8 mouse cellular contexts compared by ENCODE assay signal in genomic region chr7:142385742-142386403, GRCm38 (mm10). TPM values are rescaled to one million over a fixed set of nuclear protein-coding genes. Genes with fewer than 3 reads are reported as not detected.
DNase-seq lines count a peak whose midpoint lies in the region; ATAC-seq and TF ChIP-seq lines count a peak whose summit lies in the region.

No protein-coding gene starts in this region.

- TF ChIP-seq CTCF in gastrocnemius, adult 2 months (IDR thresholded peaks at IDR 0.05), result no peak
- TF ChIP-seq CTCF in C2C12 (IDR thresholded peaks at IDR 0.05; ENCODE audit: control insufficient read depth, insufficient read depth, insufficient read length), result no peak

- ATAC-seq in forebrain, embryonic 12.5 days (ENCODE audit: low FRiP score), result no peak
- ATAC-seq in liver, embryonic 12.5 days, result no peak
- ATAC-seq in granulocyte monocyte progenitor cell, adult 5-6 weeks (replicated peaks; ENCODE audit: poor library complexity, severe bottlenecking), result no peak

- 0 out of 2 replicates have a peak overlapping the region, but pooled peaks have one; percentile 82 for H3K9ac ChIP-seq in forebrain, embryonic 12.5 days
- H3K9ac ChIP-seq in liver, embryonic 12.5 days, result peak overlapping the region; percentile 95

- H3K79me2 ChIP-seq in C2C12 (ENCODE audit: control insufficient read depth, insufficient read depth), result peaks cover 31% of the 10 kb centered on the region

- H3K4me2 ChIP-seq in forebrain, embryonic 12.5 days, result peak overlapping the region; percentile 93
- peak overlapping the region; percentile 84 for H3K4me2 ChIP-seq in liver, embryonic 12.5 days

- H3K4me3 ChIP-seq in gastrocnemius, adult 2 months, result peak overlapping the region; percentile 74
- peak overlapping the region; percentile 65 for H3K4me3 ChIP-seq in C2C12 (ENCODE audit: insufficient read depth, poor library complexity, severe bottlenecking)
- 0 out of 2 replicates have a peak overlapping the region, but pooled peaks have one; percentile 69 for H3K4me3 ChIP-seq in forebrain, embryonic 12.5 days (replicated peaks)
- H3K4me3 ChIP-seq in liver, embryonic 12.5 days, result peak overlapping the region; percentile 81

- H3K27me3 ChIP-seq in C2C12 (ENCODE audit: control insufficient read depth, insufficient read depth, insufficient read length), result no peaks in the 10 kb centered on the region
- peaks cover 7% of the 10 kb centered on the region for H3K27me3 ChIP-seq in forebrain, embryonic 12.5 days
- H3K27me3 ChIP-seq in liver, embryonic 12.5 days (replicated peaks), result no peaks in the 10 kb centered on the region

- WGBS in forebrain, embryonic 12.5 days, result 93% methylated on average over 3 of the region's 3 CpGs
- WGBS in liver, embryonic 12.5 days (ENCODE audit: insufficient replicate concordance), result 76% methylated on average over 3 of the region's 3 CpGs

- H3K9me3 ChIP-seq in forebrain, embryonic 12.5 days, result no peaks in the 10 kb centered on the region
- H3K9me3 ChIP-seq in liver, embryonic 12.5 days (replicated peaks), result no peaks in the 10 kb centered on the region

- H3K4me1 ChIP-seq in forebrain, embryonic 12.5 days, result peaks cover 24% of the 10 kb centered on the region
- peaks cover 74% of the 10 kb centered on the region for H3K4me1 ChIP-seq in liver, embryonic 12.5 days

- peaks cover 18% of the 10 kb centered on the region for H3K79me3 ChIP-seq in C2C12 (ENCODE audit: low read depth)

- peaks cover 42% of the 10 kb centered on the region for H3K36me3 ChIP-seq in C2C12 (ENCODE audit: control insufficient read depth, insufficient read depth)
- peaks cover 45% of the 10 kb centered on the region for H3K36me3 ChIP-seq in forebrain, embryonic 12.5 days (replicated peaks)
- peaks cover 57% of the 10 kb centered on the region for H3K36me3 ChIP-seq in liver, embryonic 12.5 days

- no peak overlapping the region for H3ac ChIP-seq in C2C12 (ENCODE audit: control insufficient read depth, insufficient read length, low read depth)

- H3K27ac ChIP-seq in gastrocnemius, adult 2 months, result peak overlapping the region; percentile 99
- H3K27ac ChIP-seq in forebrain, embryonic 12.5 days, result no peak overlapping the region
- peak overlapping the region; percentile 93 for H3K27ac ChIP-seq in liver, embryonic 12.5 days

- intact Hi-C loops in gastrocnemius, adult 2 months (cut with DNase I), result loop anchor here (5.0 kb wide), 1 partner anchor 41 kb away; no protein-coding TSS in a partner anchor

- DNase-seq in gastrocnemius, adult 2 months, result no peak
- DNase-seq in gastrocnemius, postnatal 25 days, result no peak
- DNase-seq in retina, postnatal 1 day, result no peak
- DNase-seq in layer of hippocampus, postnatal 36 days, result no peak

TF ChIP-seq in C2C12, 6 proteins besides CTCF, POLR2A, EP300 and RAD21:
- TF ChIP-seq MAX (IDR thresholded peaks at IDR 0.05) (no peak), CEBPB (IDR thresholded peaks at IDR 0.05; ENCODE audit: low read depth) (no peak), USF1 (IDR thresholded peaks at IDR 0.05; ENCODE audit: low read depth) (no peak), MYOD1 (IDR thresholded peaks at IDR 0.05; ENCODE audit: control insufficient read depth, insufficient read length, low read depth) (no peak), FOSL1 (IDR thresholded peaks at IDR 0.05; ENCODE audit: insufficient read depth, low read length, poor library complexity, severe bottlenecking) (no peak), MYOG (IDR thresholded peaks at IDR 0.05; ENCODE audit: control insufficient read depth, extremely low read depth, insufficient read length) (no peak)

RNA-seq across cellular contexts. Expression of gene Ctsd, which starts 2.0 kb away (rescaled TPM):
- 100 to 1,000 TPM; 411 to 467 TPM for total RNA-seq in gastrocnemius, adult 2 months (2021)
- 100 to 1,000 TPM; 317 to 434 TPM for total RNA-seq in gastrocnemius, postnatal 25 days (2021)
- 384 TPM for polyA plus RNA-seq in C2C12 (2012; fragmentation: generic; extraction: Trizol)
- polyA plus RNA-seq in forebrain, embryonic 12.5 days (2016; fragmentation: Nextera tagmentation; extraction: Ambion mirVana), result 132 TPM in 2 replicates
- polyA plus RNA-seq in liver, embryonic 12.5 days (2016; fragmentation: Nextera tagmentation; extraction: Ambion mirVana), result 289 and 295 TPM in 2 replicates
- total RNA-seq in granulocyte monocyte progenitor cell, adult 5-6 weeks (2014; fragmentation: Nextera tagmentation), result 152 and 191 TPM in 2 replicates
- total RNA-seq in granulocyte monocyte progenitor cell, adult 5-6 weeks (2017), result 128 and 144 TPM in 2 replicates
- total RNA-seq in layer of hippocampus, postnatal 36 days (2021), result 100 to 1,000 TPM; 289 to 292 TPM

RNA-seq across cellular contexts. Expression of gene Gm49369, which starts 3.4 kb away (rescaled TPM):
- 1 to 10 TPM; 1.5 to 1.8 TPM for total RNA-seq in gastrocnemius, adult 2 months (2021)
- total RNA-seq in gastrocnemius, postnatal 25 days (2021), result 1 to 10 TPM; 4.0 to 5.6 TPM
- polyA plus RNA-seq in C2C12 (2012; fragmentation: generic; extraction: Trizol), result not detected
- 0.60 and 0.91 TPM in 2 replicates for polyA plus RNA-seq in forebrain, embryonic 12.5 days (2016; fragmentation: Nextera tagmentation; extraction: Ambion mirVana)
- 1.4 TPM in 1 of 2 replicates, not detected in the other for polyA plus RNA-seq in liver, embryonic 12.5 days (2016; fragmentation: Nextera tagmentation; extraction: Ambion mirVana)
- total RNA-seq in granulocyte monocyte progenitor cell, adult 5-6 weeks (2014; fragmentation: Nextera tagmentation), result not detected in 2 replicates
- 38.0 and 63.2 TPM in 2 replicates for total RNA-seq in granulocyte monocyte progenitor cell, adult 5-6 weeks (2017)
- total RNA-seq in layer of hippocampus, postnatal 36 days (2021), result not detected

RNA-seq across cellular contexts. Expression of gene Ifitm10, which starts 12.3 kb away (rescaled TPM):
- 1 to 10 TPM; 3.0 to 4.1 TPM for total RNA-seq in gastrocnemius, adult 2 months (2021)
- 1 to 10 TPM; 3.3 to 4.2 TPM for total RNA-seq in gastrocnemius, postnatal 25 days (2021)
- 2.0 TPM for polyA plus RNA-seq in C2C12 (2012; fragmentation: generic; extraction: Trizol)
- 0.34 and 0.45 TPM in 2 replicates for polyA plus RNA-seq in forebrain, embryonic 12.5 days (2016; fragmentation: Nextera tagmentation; extraction: Ambion mirVana)
- polyA plus RNA-seq in liver, embryonic 12.5 days (2016; fragmentation: Nextera tagmentation; extraction: Ambion mirVana), result 1.5 and 2.5 TPM in 2 replicates
- 1.5 TPM in 1 of 2 replicates, not detected in the other for total RNA-seq in granulocyte monocyte progenitor cell, adult 5-6 weeks (2014; fragmentation: Nextera tagmentation)
- not detected in 2 replicates for total RNA-seq in granulocyte monocyte progenitor cell, adult 5-6 weeks (2017)
- 10 to 100 TPM; 34.2 to 35.7 TPM for total RNA-seq in layer of hippocampus, postnatal 36 days (2021)

RNA-seq across cellular contexts. Expression of gene Syt8, which starts 48.8 kb away (rescaled TPM):
- total RNA-seq in gastrocnemius, adult 2 months (2021), result not detected
- total RNA-seq in gastrocnemius, postnatal 25 days (2021), result not detected
- 0.07 TPM for polyA plus RNA-seq in C2C12 (2012; fragmentation: generic; extraction: Trizol)
- polyA plus RNA-seq in forebrain, embryonic 12.5 days (2016; fragmentation: Nextera tagmentation; extraction: Ambion mirVana), result not detected in 2 replicates
- polyA plus RNA-seq in liver, embryonic 12.5 days (2016; fragmentation: Nextera tagmentation; extraction: Ambion mirVana), result not detected in 2 replicates
- not detected in 2 replicates for total RNA-seq in granulocyte monocyte progenitor cell, adult 5-6 weeks (2014; fragmentation: Nextera tagmentation)
- total RNA-seq in granulocyte monocyte progenitor cell, adult 5-6 weeks (2017), result not detected in 2 replicates
- not detected for total RNA-seq in layer of hippocampus, postnatal 36 days (2021)

RNA-seq across cellular contexts. Expression of gene Tnni2, which starts 55.7 kb away (rescaled TPM):
- over 10,000 TPM; 15,929 to 19,962 TPM for total RNA-seq in gastrocnemius, adult 2 months (2021)
- over 10,000 TPM; 16,193 to 17,938 TPM for total RNA-seq in gastrocnemius, postnatal 25 days (2021)
- polyA plus RNA-seq in C2C12 (2012; fragmentation: generic; extraction: Trizol), result 7.5 TPM
- 1.3 TPM in 1 of 2 replicates, not detected in the other for polyA plus RNA-seq in forebrain, embryonic 12.5 days (2016; fragmentation: Nextera tagmentation; extraction: Ambion mirVana)
- 1.8 and 2.4 TPM in 2 replicates for polyA plus RNA-seq in liver, embryonic 12.5 days (2016; fragmentation: Nextera tagmentation; extraction: Ambion mirVana)
- total RNA-seq in granulocyte monocyte progenitor cell, adult 5-6 weeks (2014; fragmentation: Nextera tagmentation), result 5.6 and 6.0 TPM in 2 replicates
- total RNA-seq in granulocyte monocyte progenitor cell, adult 5-6 weeks (2017), result 3.0 and 8.1 TPM in 2 replicates
- not detected for total RNA-seq in layer of hippocampus, postnatal 36 days (2021)

Comparison
In these comparisons a context has a peak if more than half of its experiments do, and no peak if none do; other contexts are left out.
1. RNA of gene Ifitm10, which starts 12.3 kb away (total RNA-seq): 34.2 to 35.7 TPM in layer of hippocampus, postnatal 36 days; 3.3 to 4.2 TPM in gastrocnemius, postnatal 25 days, 3.0 to 4.1 TPM in gastrocnemius, adult 2 months and 1.5 TPM in granulocyte monocyte progenitor cell, adult 5-6 weeks; every median in the first group is over 4 times any median in the second.
2. Peak in every context shown above with its lines, with median percentiles within 50 percentile points of each other: H3K4me3 ChIP-seq.